Mouse (Mus musculus) inflammation-experienced regulatory T-cells, adult 16 weeks (primary cell): Measurements from ENCODE around the gene Ppp4r1. TPM values are rescaled to one million over a fixed set of nuclear protein-coding genes. Genes with fewer than 3 reads are reported as not detected.

ENCODE experiments used
- polyA plus RNA-seq: library from polyadenylated mRNA; unstranded; fragments of 100-300 nt; shearing (Covaris generic); gene quantifications from one replicate; pipeline ENCODE4 v1.2.1, GENCODE M21; 2017

Ppp4r1 gene
- polyA plus RNA-seq: 28.9 TPM

GRCm38 (mm10) chr17:65782551-65783141 is at the start of gene Ppp4r1:
Gene Ppp4r1, plus strand, starts transcription at chr17:65782573.

DNA sequence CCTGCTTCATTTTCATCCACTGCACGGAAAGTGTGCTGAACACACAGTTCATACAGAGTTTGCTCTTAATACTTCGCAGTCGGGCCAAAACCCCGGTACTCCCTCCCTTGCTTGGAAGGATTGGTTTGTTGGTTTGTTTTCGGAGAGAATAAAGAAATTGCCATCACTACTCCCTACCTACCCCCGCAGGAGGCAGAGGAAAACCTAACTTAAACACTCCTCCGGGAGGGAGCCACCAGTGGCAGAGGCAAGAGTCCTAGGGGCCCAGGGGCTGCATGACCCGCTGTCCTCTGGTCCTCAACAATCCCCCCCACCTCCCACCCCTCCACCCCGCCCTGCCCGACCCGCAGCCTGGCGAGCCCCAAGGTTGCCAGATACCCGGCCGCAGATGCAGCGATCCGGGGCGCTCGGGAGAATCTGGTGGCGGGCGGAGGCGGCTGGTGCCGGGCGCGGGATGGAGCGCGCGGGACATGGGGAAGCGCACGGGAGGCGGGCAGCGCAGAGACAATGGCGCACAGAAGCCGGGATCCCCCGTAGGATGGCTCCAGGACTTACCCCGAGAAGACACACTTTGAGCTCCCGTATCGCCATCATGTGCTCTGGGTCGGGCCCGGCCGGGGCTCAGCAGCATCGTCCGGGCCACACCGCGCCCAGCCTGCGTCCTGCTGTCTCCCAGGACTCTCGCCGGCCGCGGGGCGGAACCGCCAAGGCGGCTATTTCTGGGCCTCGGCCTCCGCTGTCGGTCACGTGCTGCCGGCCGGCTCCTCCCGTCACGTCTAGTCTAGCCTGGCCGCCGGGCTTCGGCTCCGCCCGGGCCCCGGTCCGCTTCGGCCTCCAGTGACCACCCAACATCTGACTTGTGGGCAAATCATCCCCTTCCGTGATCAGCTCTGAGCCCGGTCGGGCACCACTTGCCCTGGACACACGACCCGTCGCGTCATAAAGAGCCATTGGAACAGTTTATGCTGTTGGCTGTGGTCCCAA is 10.1 kb upstream of the Ppp4r1 start, which contains the start of gene Rab31:
Gene Rab31, minus strand, starts transcription at position 802 of the 984 bp plus-strand sequence.

GRCm38 (mm10) chr17:65885697-65886529 is 103.5 kb downstream of the Ppp4r1 start, which contains the start of gene Ralbp1:
Gene Ralbp1, minus strand, starts transcription at chr17:65885798.

Other genes with a start within 250 kb of the Ppp4r1 start
- gene Tmem232, start 241.8 kb upstream of the Ppp4r1 start, polyA plus RNA-seq: not detected
- gene Vapa, start 169.0 kb upstream of the Ppp4r1 start, polyA plus RNA-seq: 38.2 TPM
- gene Txndc2, start 140.4 kb upstream of the Ppp4r1 start, polyA plus RNA-seq: not detected
- 4.6 TPM for gene Rab31, start 9.8 kb upstream of the Ppp4r1 start, polyA plus RNA-seq
- 86.7 TPM for gene Ralbp1, start 103.2 kb downstream of the Ppp4r1 start, polyA plus RNA-seq
- 81.8 TPM for gene Twsg1, start 168.7 kb downstream of the Ppp4r1 start, polyA plus RNA-seq